Mouse (Mus musculus): ENCODE data around the gene Midn. TPM values are rescaled to one million over a fixed set of nuclear protein-coding genes. Genes with fewer than 3 reads are reported as not detected.
"Not testable (repeated sequence)": the region's sequence is repeated elsewhere in the genome, so short reads cannot be mapped to it uniquely, and the experiment has no call there.

Midn gene
- polyA plus RNA-seq, 1 experiment from 2014 or later, result 37.9 TPM

- Histone ChIP-seq H3K9me3 (replicated peaks) (no peaks in the 10 kb centered on the region), H3K4me3 (no peak overlapping the region), H3K36me3 (ENCODE audit: poor library complexity, severe bottlenecking) (peaks cover 9% of the 10 kb centered on the region), H3K27ac (no peak overlapping the region), H3K4me1 (peaks cover 65% of the 10 kb centered on the region), H3K27me3 (no peaks in the 10 kb centered on the region), H3K4me2 (no peak overlapping the region), H3K9ac (peak overlapping the region; percentile 21)
- no peak for ATAC-seq
- WGBS, result 86% methylated on average over 6 of the region's 6 CpGs
Observed at GRCm38 (mm10) chr10:80162716-80163299, 14.7 kb downstream of the Midn start.

- Histone ChIP-seq H3K9me3 (replicated peaks) (no peaks in the 10 kb centered on the region), H3K4me3 (peak overlapping the region; percentile 41; the same call in 1 of the 2 replicates), H3K9ac (no peak overlapping the region), H3K27ac (no peak overlapping the region), H3K36me3 (ENCODE audit: poor library complexity, severe bottlenecking) (peaks cover under 1% of the 10 kb centered on the region; the same call in 1 of the 2 replicates), H3K4me1 (peaks cover 60% of the 10 kb centered on the region), H3K27me3 (no peaks in the 10 kb centered on the region), H3K4me2 (peak overlapping the region; percentile 79)
- no peak for ATAC-seq
- 78% methylated on average over 8 of the region's 8 CpGs for WGBS
Observed at GRCm38 (mm10) chr10:80163721-80164120, 15.6 kb downstream of the Midn start.

- ATAC-seq, result no peak
- peaks cover 60% of the 10 kb centered on the region for H3K4me1 ChIP-seq
- no peaks in the 10 kb centered on the region for H3K9me3 ChIP-seq (replicated peaks)
- peak overlapping the region; percentile 79 for H3K4me2 ChIP-seq
- WGBS, result 9% methylated on average over 44 of the region's 44 CpGs
- H3K4me3 ChIP-seq, result peak overlapping the region; percentile 41
- H3K27me3 ChIP-seq, result no peaks in the 10 kb centered on the region
- peak overlapping the region; percentile 67 for H3K27ac ChIP-seq
- H3K36me3 ChIP-seq (ENCODE audit: poor library complexity, severe bottlenecking), result peaks cover 2% of the 10 kb centered on the region; the same call in 1 of the 2 replicates
- peak overlapping the region; percentile 72 for H3K9ac ChIP-seq
Observed at GRCm38 (mm10) chr10:80164161-80164997, 16.3 kb downstream of the Midn start.

GRCm38 (mm10) chr10:80164998-80165344 lies 16.9 kb downstream of the Midn start:
- Histone ChIP-seq H3K4me2 (peak overlapping the region; percentile 79), H3K4me1 (peaks cover 63% of the 10 kb centered on the region), H3K27ac (peak overlapping the region; percentile 67), H3K9ac (peak overlapping the region; percentile 72), H3K9me3 (replicated peaks) (no peaks in the 10 kb centered on the region), H3K27me3 (no peaks in the 10 kb centered on the region), H3K4me3 (peak overlapping the region; percentile 41), H3K36me3 (ENCODE audit: poor library complexity, severe bottlenecking) (peaks cover 8% of the 10 kb centered on the region)
- peak; percentile 36 for ATAC-seq
- WGBS, result under 1% methylated on average over 17 of the region's 17 CpGs

- peak within 1 kb of the TSS; percentile 90 for H3K4me3 ChIP-seq
- no peaks in the 10 kb centered on the region for H3K27me3 ChIP-seq
- H3K9ac ChIP-seq, result peak within 1 kb of the TSS; percentile 100
- peaks cover 62% of the 10 kb centered on the region for H3K4me1 ChIP-seq
- H3K36me3 ChIP-seq (ENCODE audit: poor library complexity, severe bottlenecking), result peaks cover 14% of the 10 kb centered on the region
- peak within 1 kb of the TSS; percentile 84 for H3K27ac ChIP-seq
- ATAC-seq, result no peak
- WGBS, result 13% methylated on average over 20 of the region's 20 CpGs
- H3K9me3 ChIP-seq (replicated peaks), result no peaks in the 10 kb centered on the region
- H3K4me2 ChIP-seq, result peak within 1 kb of the TSS; percentile 79
Observed at GRCm38 (mm10) chr10:80165392-80166128, 17.5 kb downstream of the Midn start, which contains the start of gene Cirbp. TSS of gene Cirbp (plus strand) at chr10:80165985.

- WGBS, result 88% methylated on average over 4 of the region's 4 CpGs
- H3K9ac ChIP-seq, result peak overlapping the region; percentile 48
- H3K9me3 ChIP-seq (replicated peaks); H3K27me3 ChIP-seq; ATAC-seq: not testable (repeated sequence)
- H3K36me3 ChIP-seq (ENCODE audit: poor library complexity, severe bottlenecking), result peaks cover 19% of the 10 kb centered on the region
- peak overlapping the region; percentile 41 for H3K4me3 ChIP-seq
- H3K27ac ChIP-seq, result peak overlapping the region; percentile 72
- H3K4me1 ChIP-seq, result peaks cover 59% of the 10 kb centered on the region
- H3K4me2 ChIP-seq, result peak overlapping the region; percentile 79
Observed at GRCm38 (mm10) chr10:80166136-80166535, 18.1 kb downstream of the Midn start.

- Histone ChIP-seq H3K27ac (peak overlapping the region; percentile 99), H3K9me3 (replicated peaks) (no peaks in the 10 kb centered on the region), H3K9ac (peak overlapping the region; percentile 100), H3K27me3 (no peaks in the 10 kb centered on the region), H3K4me3 (peak overlapping the region; percentile 90), H3K36me3 (ENCODE audit: poor library complexity, severe bottlenecking) (peaks cover 33% of the 10 kb centered on the region), H3K4me1 (peaks cover 66% of the 10 kb centered on the region), H3K4me2 (peak overlapping the region; percentile 79)
- peak; percentile 91 for ATAC-seq
- WGBS, result under 1% methylated on average over 50 of the region's 55 CpGs
Observed at GRCm38 (mm10) chr10:80167460-80168037, 19.5 kb downstream of the Midn start.

GRCm38 (mm10) chr10:80168038-80168661 lies 20.1 kb downstream of the Midn start:
- no peaks in the 10 kb centered on the region for H3K9me3 ChIP-seq (replicated peaks)
- H3K27me3 ChIP-seq, result no peaks in the 10 kb centered on the region
- H3K27ac ChIP-seq, result peak overlapping the region; percentile 99
- H3K4me3 ChIP-seq, result peak overlapping the region; percentile 90
- WGBS, result under 1% methylated on average over 46 of the region's 48 CpGs
- H3K9ac ChIP-seq, result peak overlapping the region; percentile 100
- ATAC-seq, result peak; percentile 32
- H3K36me3 ChIP-seq (ENCODE audit: poor library complexity, severe bottlenecking), result peaks cover 33% of the 10 kb centered on the region
- peak overlapping the region; percentile 79 for H3K4me2 ChIP-seq
- peaks cover 69% of the 10 kb centered on the region for H3K4me1 ChIP-seq

- peaks cover 33% of the 10 kb centered on the region for H3K36me3 ChIP-seq (ENCODE audit: poor library complexity, severe bottlenecking)
- H3K27me3 ChIP-seq, result no peaks in the 10 kb centered on the region
- no peak for ATAC-seq
- peak overlapping the region; percentile 79 for H3K4me2 ChIP-seq
- H3K4me1 ChIP-seq, result peaks cover 70% of the 10 kb centered on the region
- peak overlapping the region; percentile 90 for H3K4me3 ChIP-seq
- no peaks in the 10 kb centered on the region for H3K9me3 ChIP-seq (replicated peaks)
- peak overlapping the region; percentile 100 for H3K9ac ChIP-seq
- H3K27ac ChIP-seq, result peak overlapping the region; percentile 99; the same call in 1 of the 2 replicates
- WGBS, result 53% methylated on average over 1 of the region's 1 CpGs
Observed at GRCm38 (mm10) chr10:80169070-80169469, 21.0 kb downstream of the Midn start.

- Histone ChIP-seq H3K27ac (no peak overlapping the region), H3K9me3 (replicated peaks) (no peaks in the 10 kb centered on the region), H3K27me3 (no peaks in the 10 kb centered on the region), H3K4me3 (no peak overlapping the region), H3K9ac (peak overlapping the region; percentile 14; the same call in 1 of the 2 replicates), H3K4me1 (peaks cover 64% of the 10 kb centered on the region), H3K4me2 (peak overlapping the region; percentile 79), H3K36me3 (ENCODE audit: poor library complexity, severe bottlenecking) (peaks cover 33% of the 10 kb centered on the region)
- no peak for ATAC-seq
- WGBS, result 91% methylated on average over 7 of the region's 7 CpGs
Observed at GRCm38 (mm10) chr10:80169651-80170050, 21.6 kb downstream of the Midn start.

GRCm38 (mm10) chr10:80170052-80170451 lies 22.0 kb downstream of the Midn start:
- Histone ChIP-seq H3K4me3 (no peak overlapping the region), H3K9ac (peak overlapping the region; percentile 14), H3K9me3 (replicated peaks) (no peaks in the 10 kb centered on the region), H3K27me3 (no peaks in the 10 kb centered on the region), H3K4me2 (peak overlapping the region; percentile 79; the same call in 1 of the 2 replicates), H3K36me3 (ENCODE audit: poor library complexity, severe bottlenecking) (peaks cover 33% of the 10 kb centered on the region), H3K4me1 (peaks cover 61% of the 10 kb centered on the region), H3K27ac (no peak overlapping the region; the same call in 1 of the 2 replicates)
- WGBS, result 98% methylated on average over 16 of the region's 16 CpGs
- no peak for ATAC-seq

Measured in forebrain, embryonic 13.5 days (tissue).